In genomic region chr1:156718950-156719805, GRCm38 (mm10) we compare ENCODE assay signal across 8 mouse cellular contexts. TPM values are rescaled to one million over a fixed set of nuclear protein-coding genes. Genes with fewer than 3 reads are reported as not detected.
DNase-seq lines count a peak whose midpoint lies in the region; ATAC-seq and TF ChIP-seq lines count a peak whose summit lies in the region.

Gene Fam20b (minus strand): TSS chr1:156719086.

- peak within 1 kb of the TSS; percentile 85 for H3K4me2 ChIP-seq in heart, embryonic 15.5 days
- peak within 1 kb of the TSS; percentile 93 for H3K4me2 ChIP-seq in liver, embryonic 14.5 days (ENCODE audit: low read depth)
- H3K4me2 ChIP-seq in neural tube, embryonic 11.5 days (ENCODE audit: low read depth): peak within 1 kb of the TSS; percentile 61
- peak within 1 kb of the TSS; percentile 71 for H3K4me2 ChIP-seq in stomach, postnatal 0 days (replicated peaks; ENCODE audit: low read depth)

- peak within 1 kb of the TSS; percentile 96 for H3K27ac ChIP-seq in forebrain, embryonic 10.5 days
- peak within 1 kb of the TSS; percentile 96 for H3K27ac ChIP-seq in heart, embryonic 15.5 days
- peak within 1 kb of the TSS; percentile 72 for H3K27ac ChIP-seq in liver, embryonic 14.5 days
- peak within 1 kb of the TSS; percentile 85 for H3K27ac ChIP-seq in neural tube, embryonic 11.5 days (ENCODE audit: low read depth, low read length)
- H3K27ac ChIP-seq in stomach, postnatal 0 days (replicated peaks): peak within 1 kb of the TSS; percentile 95

- H3K36me3 ChIP-seq in forebrain, embryonic 10.5 days (replicated peaks): peaks cover 8% of the 10 kb centered on the region; the same call in 1 of the 2 replicates
- no peaks in the 10 kb centered on the region for H3K36me3 ChIP-seq in heart, embryonic 15.5 days
- no peaks in the 10 kb centered on the region; the same call in 1 of the 2 replicates for H3K36me3 ChIP-seq in liver, embryonic 14.5 days (replicated peaks; ENCODE audit: control insufficient read depth, insufficient read depth, low read depth)
- no peaks in the 10 kb centered on the region; the same call in 1 of the 2 replicates for H3K36me3 ChIP-seq in neural tube, embryonic 11.5 days (ENCODE audit: control insufficient read depth, insufficient read depth, low read length)
- H3K36me3 ChIP-seq in stomach, postnatal 0 days (ENCODE audit: control insufficient read depth, insufficient read depth, low read length): no peaks in the 10 kb centered on the region

- H3K9ac ChIP-seq in heart, embryonic 15.5 days: peak within 1 kb of the TSS; percentile 91
- H3K9ac ChIP-seq in liver, embryonic 14.5 days (replicated peaks): peak within 1 kb of the TSS; percentile 91
- H3K9ac ChIP-seq in neural tube, embryonic 11.5 days (ENCODE audit: low read length): peak within 1 kb of the TSS; percentile 89
- peak within 1 kb of the TSS; percentile 77 for H3K9ac ChIP-seq in stomach, postnatal 0 days (ENCODE audit: low read length)

- peaks cover 28% of the 10 kb centered on the region for H3K4me1 ChIP-seq in forebrain, embryonic 10.5 days
- H3K4me1 ChIP-seq in heart, embryonic 15.5 days (replicated peaks): peaks cover 25% of the 10 kb centered on the region
- H3K4me1 ChIP-seq in liver, embryonic 14.5 days (replicated peaks; ENCODE audit: control insufficient read depth in 2 of 2, insufficient read depth in 2 of 2, low read length in 1 of 2): peaks cover 17 to 19% of the 10 kb centered on the region in 2 experiments
- H3K4me1 ChIP-seq in neural tube, embryonic 11.5 days (ENCODE audit: control insufficient read depth, insufficient read depth, low read length): no peaks in the 10 kb centered on the region
- no peaks in the 10 kb centered on the region for H3K4me1 ChIP-seq in stomach, postnatal 0 days (replicated peaks; ENCODE audit: control insufficient read depth, insufficient read depth)

- TF ChIP-seq EP300 in liver, embryonic 14.5 days (IDR thresholded peaks at IDR 0.05; ENCODE audit: low read depth): no peak
- no peak for TF ChIP-seq EP300 in stomach, postnatal 0 days (optimal IDR thresholded peaks at IDR 0.05)

- peaks cover 21% of the 10 kb centered on the region for H3K27me3 ChIP-seq in forebrain, embryonic 10.5 days (ENCODE audit: poor library complexity, severe bottlenecking)
- 0 out of 2 replicates have a peak, but pooled peaks cover 3% of the 10 kb centered on the region for H3K27me3 ChIP-seq in heart, embryonic 15.5 days
- H3K27me3 ChIP-seq in liver, embryonic 14.5 days (ENCODE audit: control insufficient read depth, insufficient read depth, low read length): no peaks in the 10 kb centered on the region
- no peaks in the 10 kb centered on the region for H3K27me3 ChIP-seq in neural tube, embryonic 11.5 days (ENCODE audit: control insufficient read depth, insufficient read depth, low read length)
- H3K27me3 ChIP-seq in stomach, postnatal 0 days (ENCODE audit: control insufficient read depth, insufficient read depth, low read length): no peaks in the 10 kb centered on the region

- WGBS in forebrain, embryonic 10.5 days: under 1% methylated on average over 39 of the region's 47 CpGs
- WGBS in heart, embryonic 15.5 days: 2% methylated on average over 36 of the region's 47 CpGs
- WGBS in liver, embryonic 14.5 days (ENCODE audit: insufficient replicate concordance): 1% methylated on average over 45 of the region's 47 CpGs
- 1% methylated on average over 32 of the region's 47 CpGs for WGBS in neural tube, embryonic 11.5 days
- WGBS in stomach, postnatal 0 days: 2% methylated on average over 29 of the region's 47 CpGs

- peak; percentile 98 for ATAC-seq in CD4-positive, CD25-positive, alpha-beta regulatory T cell, adult 4 months
- peak; percentile 97 for ATAC-seq in heart, embryonic 15.5 days (replicated peaks; ENCODE audit: insufficient number of reproducible peaks, insufficient read depth, low FRiP score, low read depth)
- peak; percentile 96 for ATAC-seq in liver, embryonic 14.5 days (ENCODE audit: insufficient read depth)
- ATAC-seq in neural tube, embryonic 11.5 days (ENCODE audit: insufficient read depth, low FRiP score, low TSS enrichment): peak; percentile 97
- peak; percentile 98 for ATAC-seq in stomach, postnatal 0 days (ENCODE audit: low FRiP score, low TSS enrichment)

- TF ChIP-seq CTCF in liver, embryonic 14.5 days (IDR thresholded peaks at IDR 0.05; ENCODE audit: low read depth): no peak
- TF ChIP-seq CTCF in stomach, postnatal 0 days (IDR thresholded peaks at IDR 0.05; ENCODE audit: low read depth): peak; percentile 21; the same call in 1 of the 2 replicates

- no peaks in the 10 kb centered on the region for H3K9me3 ChIP-seq in forebrain, embryonic 10.5 days
- H3K9me3 ChIP-seq in heart, embryonic 15.5 days (replicated peaks): no peaks in the 10 kb centered on the region
- no peaks in the 10 kb centered on the region for H3K9me3 ChIP-seq in liver, embryonic 14.5 days (ENCODE audit: control insufficient read depth, low read length)
- H3K9me3 ChIP-seq in neural tube, embryonic 11.5 days (ENCODE audit: control insufficient read depth, low read length): no peaks in the 10 kb centered on the region
- H3K9me3 ChIP-seq in stomach, postnatal 0 days (ENCODE audit: control insufficient read depth, low read length): no peaks in the 10 kb centered on the region

- DNase-seq in c-Kit-negative CD71-positive TER-119-positive erythroid progenitor cells, embryonic 14.5 days (ENCODE audit: low read depth, low spot score): peak; percentile 87
- peak; percentile 94 for DNase-seq in forebrain, embryonic 10.5 days (ENCODE audit: extremely low spot score, low spot score)
- peak; percentile 97 to 99 for DNase-seq in kidney, postnatal 25 days
- DNase-seq in liver, embryonic 14.5 days (ENCODE audit: low read depth in 3 of 3, low spot score in 3 of 3): peak; percentile 85 to 89 (median 89)
- DNase-seq in neural tube, embryonic 11.5 days (ENCODE audit: low spot score): peak; percentile 96
- peak; percentile 98 for DNase-seq in stomach, postnatal 0 days (ENCODE audit: low spot score)

- H3K4me3 ChIP-seq in forebrain, embryonic 10.5 days: peak within 1 kb of the TSS; percentile 94
- H3K4me3 ChIP-seq in heart, embryonic 15.5 days: peak within 1 kb of the TSS; percentile 94
- H3K4me3 ChIP-seq in liver, embryonic 14.5 days (ENCODE audit: insufficient read depth in 1 of 2, low read depth in 2 of 2, low read length in 2 of 2): peak within 1 kb of the TSS; percentile 84 to 95
- peak within 1 kb of the TSS; percentile 82 for H3K4me3 ChIP-seq in neural tube, embryonic 11.5 days (ENCODE audit: low read depth, low read length)
- H3K4me3 ChIP-seq in stomach, postnatal 0 days (ENCODE audit: low read depth, low read length): peak within 1 kb of the TSS; percentile 80

RNA-seq across cellular contexts. Expression of gene Fam20b, which starts in this region (rescaled TPM):
- 10 to 100 TPM; 11.5 to 18.8 TPM for polyA plus RNA-seq in CD4-positive, CD25-positive, alpha-beta regulatory T cell, adult 4 months (2017; shearing (Covaris generic))
- 16.4 and 17.5 TPM in 2 replicates for polyA plus RNA-seq in forebrain, embryonic 10.5 days (2016; fragmentation: Nextera tagmentation; extraction: Ambion mirVana)
- 22.1 and 24.1 TPM in 2 replicates for polyA plus RNA-seq in heart, embryonic 15.5 days (2015; fragmentation: Nextera tagmentation; extraction: Ambion mirVana)
- 5.2 and 7.5 TPM in 2 replicates for polyA plus RNA-seq in liver, embryonic 14.5 days (2012; rRNA removed)
- polyA plus RNA-seq in liver, embryonic 14.5 days (2014; fragmentation: Nextera tagmentation; extraction: Ambion mirVana): 9.9 and 11.1 TPM in 2 replicates
- 25.7 and 29.7 TPM in 2 replicates for polyA plus RNA-seq in neural tube, embryonic 11.5 days (2014; fragmentation: Nextera tagmentation; extraction: Ambion mirVana)
- 24.7 and 28.0 TPM in 2 replicates for polyA plus RNA-seq in stomach, postnatal 0 days (2015; fragmentation: Nextera tagmentation; extraction: Ambion mirVana)

Comparison
In these comparisons a context has a peak if more than half of its experiments do, and no peak if none do; other contexts are left out.
1. Peak in every context shown above with its lines: DNase-seq, ATAC-seq, H3K4me3 ChIP-seq and H3K27ac ChIP-seq.